Mouse (Mus musculus) E14TG2a.4 (cell line): ENCODE data around the gene March6.
A peak's percentile ranks its signal among the peaks of the same experiment; 100 is the strongest.

Experiments used
- H3K27me3 ChIP-seq: 2 replicates; pipeline ENCODE4 v1.6.1; 2014; ENCODE audit warnings: low read length, control low read depth; ENCODE audit not compliant: insufficient read depth
- H3K36me3 ChIP-seq: 2 replicates; pipeline ENCODE4 v1.6.1; 2014; ENCODE audit warnings: low read length, control low read depth; ENCODE audit not compliant: insufficient read depth
- H3K4me1 ChIP-seq: replicated peaks from 2 replicates; pipeline ENCODE4 v1.6.1; 2014; ENCODE audit warnings: low read depth, low read length, control low read depth
- H3K4me3 ChIP-seq: replicated peaks from 2 replicates; pipeline ENCODE4 v1.5.1; 2014; ENCODE audit warnings: mild to moderate bottlenecking, low read length
- H3K9me3 ChIP-seq: 2 replicates; pipeline ENCODE4 v1.6.1; 2014; ENCODE audit warnings: low read length, control low read depth
- CTCF ChIP-seq: conservative IDR thresholded peaks from 2 replicates; pipeline ENCODE4 v1.5.1; 2014; ENCODE audit warnings: low read length
- NANOG ChIP-seq: IDR thresholded peaks from 2 replicates; pipeline ENCODE4 v1.6.1; 2014; ENCODE audit warnings: borderline replicate concordance, low read length, mixed read lengths
- POU5F1 ChIP-seq: IDR thresholded peaks from 2 replicates; pipeline ENCODE4 v1.6.1; 2014; ENCODE audit warnings: low read length, borderline replicate concordance

March6 gene

GRCm38 (mm10) chr15:31567431-31567830, 36.6 kb upstream of the March6 start:
- Histone ChIP-seq H3K9me3 (no peaks in the 10 kb centered on the region), H3K4me3 (no peak overlapping the region), H3K4me1 (peaks cover 38% of the 10 kb centered on the region), H3K36me3 (no peaks in the 10 kb centered on the region), H3K27me3 (no peaks in the 10 kb centered on the region; the same call in 1 of the 2 replicates)
- TF ChIP-seq CTCF (no peak), NANOG (no peak), POU5F1 (no peak)

GRCm38 (mm10) chr15:31565786-31566185, 34.9 kb upstream of the March6 start:
- Histone ChIP-seq H3K4me3 (no peak overlapping the region), H3K9me3 (no peaks in the 10 kb centered on the region), H3K27me3 (no peaks in the 10 kb centered on the region; the same call in 1 of the 2 replicates), H3K36me3 (no peaks in the 10 kb centered on the region), H3K4me1 (peaks cover 51% of the 10 kb centered on the region)
- TF ChIP-seq CTCF (no peak), POU5F1 (no peak), NANOG (no peak)

GRCm38 (mm10) chr15:31565184-31565583, 34.3 kb upstream of the March6 start, which contains the start of gene Cmbl:
Gene Cmbl, plus strand, starts transcription at chr15:31565389.
- Histone ChIP-seq H3K36me3 (no peaks in the 10 kb centered on the region), H3K4me3 (no peak within 1 kb of the TSS), H3K27me3 (no peaks in the 10 kb centered on the region; the same call in 1 of the 2 replicates), H3K4me1 (peaks cover 51% of the 10 kb centered on the region), H3K9me3 (no peaks in the 10 kb centered on the region)
- no peak for TF ChIP-seq CTCF
- TF ChIP-seq NANOG = no peak

GRCm38 (mm10) chr15:31563577-31564546, 33.0 kb upstream of the March6 start:
- TF ChIP-seq POU5F1 (no peak), CTCF (no peak), NANOG (no peak)
- peak overlapping the region; percentile 48 for H3K4me3 ChIP-seq
- no peaks in the 10 kb centered on the region; the same call in 1 of the 2 replicates for H3K27me3 ChIP-seq
- peaks cover 46% of the 10 kb centered on the region for H3K4me1 ChIP-seq
- no peaks in the 10 kb centered on the region for H3K36me3 ChIP-seq
- H3K9me3 ChIP-seq = no peaks in the 10 kb centered on the region

- Histone ChIP-seq H3K36me3 (no peaks in the 10 kb centered on the region), H3K27me3 (no peaks in the 10 kb centered on the region; the same call in 1 of the 2 replicates), H3K9me3 (peaks cover 1% of the 10 kb centered on the region; the same call in 1 of the 2 replicates), H3K4me3 (no peak overlapping the region), H3K4me1 (peaks cover 36% of the 10 kb centered on the region)
- no peak for TF ChIP-seq NANOG
- TF ChIP-seq POU5F1 = no peak
- TF ChIP-seq CTCF = no peak
Observed at GRCm38 (mm10) chr15:31562847-31563246, 32.0 kb upstream of the March6 start.

- Histone ChIP-seq H3K27me3 (no peaks in the 10 kb centered on the region; the same call in 1 of the 2 replicates), H3K4me1 (peaks cover 30% of the 10 kb centered on the region), H3K4me3 (0 out of 2 replicates have a peak overlapping the region, but pooled peaks have one; percentile 3), H3K36me3 (no peaks in the 10 kb centered on the region), H3K9me3 (peaks cover 3% of the 10 kb centered on the region; the same call in 1 of the 2 replicates)
- TF ChIP-seq NANOG = no peak
- TF ChIP-seq CTCF = no peak
- TF ChIP-seq POU5F1 = no peak
Observed at GRCm38 (mm10) chr15:31561976-31562375, 31.1 kb upstream of the March6 start.

- Histone ChIP-seq H3K4me1 (peaks cover 31% of the 10 kb centered on the region), H3K4me3 (0 out of 2 replicates have a peak overlapping the region, but pooled peaks have one; percentile 3), H3K36me3 (no peaks in the 10 kb centered on the region), H3K9me3 (peaks cover 3% of the 10 kb centered on the region; the same call in 1 of the 2 replicates), H3K27me3 (no peaks in the 10 kb centered on the region; the same call in 1 of the 2 replicates)
- TF ChIP-seq NANOG = no peak
Observed at GRCm38 (mm10) chr15:31561390-31561789, 30.5 kb upstream of the March6 start.

GRCm38 (mm10) chr15:31554855-31555254, 24.0 kb upstream of the March6 start:
- TF ChIP-seq NANOG (no peak), CTCF (no peak), POU5F1 (no peak)
- Histone ChIP-seq H3K27me3 (no peaks in the 10 kb centered on the region), H3K4me3 (no peak overlapping the region), H3K4me1 (peaks cover 26% of the 10 kb centered on the region), H3K36me3 (no peaks in the 10 kb centered on the region), H3K9me3 (peaks cover 3% of the 10 kb centered on the region; the same call in 1 of the 2 replicates)
